Mouse (Mus musculus) forebrain, embryonic 12.5 days (tissue): ENCODE results near the gene Prrg4. TPM values are rescaled to one million over a fixed set of nuclear protein-coding genes. Genes with fewer than 3 reads are reported as not detected.

Source experiments
- ATAC-seq: fragments of 200-750 bp; cut with Nextera tagmentation; 2 replicates; pipeline ENCODE4 v1.8.0; 2017; ENCODE audit warnings: moderate TSS enrichment; ENCODE audit not compliant: low FRiP score
- H3K27ac ChIP-seq: fragments of 300-500 bp; sonication (generic); 2 replicates; pipeline ENCODE4 v1.5.1; 2016; ENCODE audit warnings: mild to moderate bottlenecking
- H3K27me3 ChIP-seq: fragments of 300-500 bp; sonication (generic); 2 replicates; pipeline ENCODE4 v1.6.1; 2016; ENCODE audit warnings: mild to moderate bottlenecking
- H3K36me3 ChIP-seq: fragments of 300-500 bp; sonication (generic); replicated peaks from 2 replicates; pipeline ENCODE4 v1.6.1; 2016; ENCODE audit warnings: mild to moderate bottlenecking
- H3K4me1 ChIP-seq: fragments of 300-500 bp; sonication (generic); 2 replicates; pipeline ENCODE4 v1.6.1; 2016
- H3K4me2 ChIP-seq: fragments of 300-500 bp; sonication (generic); 2 replicates; pipeline ENCODE4 v1.6.1; 2016; ENCODE audit warnings: mild to moderate bottlenecking, moderate library complexity
- H3K4me3 ChIP-seq: fragments of 300-500 bp; sonication (generic); replicated peaks from 2 replicates; pipeline ENCODE4 v1.5.1; 2016; ENCODE audit warnings: mild to moderate bottlenecking
- H3K9ac ChIP-seq: fragments of 300-500 bp; sonication (generic); 2 replicates; pipeline ENCODE4 v1.6.1; 2016; ENCODE audit warnings: mild to moderate bottlenecking
- H3K9me3 ChIP-seq: fragments of 300-500 bp; sonication (generic); 2 replicates; pipeline ENCODE4 v1.6.1; 2016
- WGBS: fragments of 180-500 bp; shearing (Covaris S2); methylation state at CpG from one replicate; pipeline ENCODE4 v1.1.7; 2016; 5-methylcytosine and 5-hydroxymethylcytosine counted together
- polyA plus RNA-seq: library from polyadenylated mRNA; unstranded; fragments of >200 nt; fragmentation: Nextera tagmentation; extraction: Ambion mirVana; gene quantifications from 2 replicates; pipeline ENCODE4 v1.2.1, GENCODE M21; 2016

Gene Prrg4
- polyA plus RNA-seq, 1 experiment from 2014 or later: 0.70 TPM

- H3K27me3 ChIP-seq: peaks cover 6% of the 10 kb centered on the region; the same call in 1 of the 2 replicates
- H3K4me3 ChIP-seq: no peak overlapping the region
- no peak overlapping the region for H3K9ac ChIP-seq
- no peak overlapping the region for H3K27ac ChIP-seq
- WGBS: 17% methylated on average over 3 of the region's 3 CpGs
- ATAC-seq: no peak
- no peak overlapping the region for H3K4me2 ChIP-seq
- H3K36me3 ChIP-seq: no peaks in the 10 kb centered on the region
- no peaks in the 10 kb centered on the region for H3K9me3 ChIP-seq
- H3K4me1 ChIP-seq: peaks cover 3% of the 10 kb centered on the region; the same call in 1 of the 2 replicates
Measured at GRCm38 (mm10) chr2:104855732-104856131, 6.1 kb upstream of the Prrg4 start.

DNA sequence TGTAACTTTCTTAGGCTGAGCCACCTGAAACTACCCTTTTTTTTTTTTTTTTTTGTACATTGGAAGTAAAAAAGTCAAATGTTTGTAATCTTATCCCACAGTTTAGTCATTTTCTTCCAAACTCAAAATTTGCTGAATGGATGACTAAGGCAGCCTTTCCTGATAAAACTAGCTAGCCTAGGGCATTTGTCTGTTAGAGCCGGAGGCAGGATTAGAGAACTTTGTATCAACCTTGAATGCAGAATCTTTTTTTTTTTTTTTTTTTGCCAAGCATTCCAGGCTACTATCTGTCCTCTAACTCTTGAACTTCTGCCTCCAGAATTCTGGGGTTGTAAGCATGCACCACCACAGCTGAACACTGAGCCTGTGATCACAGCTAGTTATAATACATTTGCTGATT is 5.2 kb upstream of the Prrg4 start:
- Histone ChIP-seq H3K4me1 (peaks cover 3% of the 10 kb centered on the region), H3K9me3 (no peaks in the 10 kb centered on the region), H3K4me2 (no peak overlapping the region), H3K36me3 (no peaks in the 10 kb centered on the region), H3K27me3 (peaks cover 6% of the 10 kb centered on the region; the same call in 1 of the 2 replicates), H3K27ac (no peak overlapping the region), H3K9ac (no peak overlapping the region), H3K4me3 (no peak overlapping the region)
- ATAC-seq: no peak
- WGBS: 75% methylated on average over 1 of the region's 1 CpGs

DNA sequence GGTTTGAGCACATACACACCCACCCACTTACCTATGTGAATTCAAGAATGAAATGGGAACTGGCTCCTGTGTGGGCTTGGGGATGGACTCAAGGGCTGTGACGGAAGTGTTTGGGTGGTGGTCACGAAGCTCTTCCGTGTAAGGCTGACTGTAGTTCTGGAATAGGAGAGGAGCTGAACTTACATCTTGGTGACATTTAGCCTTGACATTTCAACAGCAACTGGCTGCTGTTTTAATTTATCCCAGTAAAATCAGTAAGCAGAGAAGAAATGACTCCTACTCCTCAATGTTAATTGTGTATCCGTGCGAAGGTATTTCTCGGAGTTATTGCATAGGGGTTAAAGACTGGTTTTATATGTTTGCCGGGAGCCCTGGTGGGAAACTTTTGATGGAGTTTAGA is 2.9 kb upstream of the Prrg4 start:
- H3K9ac ChIP-seq: no peak overlapping the region

GRCm38 (mm10) chr2:104851686-104852085 is 2.0 kb upstream of the Prrg4 start:
- Histone ChIP-seq H3K4me3 (no peak overlapping the region), H3K27ac (no peak overlapping the region), H3K4me2 (no peak overlapping the region), H3K9ac (no peak overlapping the region), H3K4me1 (peaks cover 12% of the 10 kb centered on the region), H3K36me3 (no peaks in the 10 kb centered on the region), H3K27me3 (peaks cover 27% of the 10 kb centered on the region), H3K9me3 (no peaks in the 10 kb centered on the region)
- 24% methylated on average over 5 of the region's 5 CpGs for WGBS
- ATAC-seq: no peak

More for the DNA sequence above, 2.9 kb upstream of the Prrg4 start:
- 92% methylated on average over 7 of the region's 7 CpGs for WGBS
- Histone ChIP-seq H3K36me3 (no peaks in the 10 kb centered on the region), H3K4me1 (peaks cover 12% of the 10 kb centered on the region), H3K4me2 (no peak overlapping the region), H3K4me3 (no peak overlapping the region), H3K27ac (no peak overlapping the region), H3K27me3 (peaks cover 27% of the 10 kb centered on the region), H3K9me3 (no peaks in the 10 kb centered on the region)
- no peak for ATAC-seq

GRCm38 (mm10) chr2:104849991-104850359 is 299 bp upstream of the Prrg4 start:
- Histone ChIP-seq H3K4me2 (peak overlapping the region; percentile 98), H3K27ac (no peak overlapping the region), H3K9ac (no peak overlapping the region; the same call in 1 of the 2 replicates), H3K9me3 (no peaks in the 10 kb centered on the region), H3K36me3 (no peaks in the 10 kb centered on the region), H3K4me1 (peaks cover 12% of the 10 kb centered on the region), H3K27me3 (peaks cover 27% of the 10 kb centered on the region), H3K4me3 (peak overlapping the region; percentile 57)
- 75% methylated on average over 3 of the region's 3 CpGs for WGBS
- no peak for ATAC-seq

- WGBS: 29% methylated on average over 16 of the region's 16 CpGs
- H3K9ac ChIP-seq: no peak overlapping the region
- H3K4me1 ChIP-seq: peaks cover 12% of the 10 kb centered on the region
- peak overlapping the region; percentile 57 for H3K4me3 ChIP-seq
- no peaks in the 10 kb centered on the region for H3K9me3 ChIP-seq
- H3K36me3 ChIP-seq: no peaks in the 10 kb centered on the region
- peaks cover 27% of the 10 kb centered on the region for H3K27me3 ChIP-seq
- H3K27ac ChIP-seq: no peak overlapping the region
- peak overlapping the region; percentile 98 for H3K4me2 ChIP-seq
- no peak for ATAC-seq
Measured at GRCm38 (mm10) chr2:104848235-104849161, 1.2 kb downstream of the Prrg4 start.

DNA sequence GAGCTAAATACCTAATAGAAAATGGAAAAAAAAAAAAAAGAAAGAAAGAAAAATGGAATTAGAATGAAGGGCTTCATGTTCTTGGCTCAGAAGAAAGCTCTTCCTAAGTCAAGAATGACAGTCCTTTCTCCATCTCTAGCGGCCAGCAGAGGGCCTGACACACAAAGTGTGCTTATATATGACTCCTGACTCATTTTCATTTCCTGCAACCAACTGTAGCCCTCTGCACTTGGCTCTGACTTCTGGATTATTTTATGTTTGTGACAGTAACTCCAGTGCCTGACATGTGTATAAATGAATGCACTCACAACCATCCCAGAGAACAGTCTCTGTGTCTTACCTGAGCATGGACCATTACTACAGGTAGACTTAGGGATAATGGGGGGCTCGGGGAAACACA is 2.0 kb downstream of the Prrg4 start:
- H3K4me3 ChIP-seq: no peak overlapping the region
- WGBS: 53% methylated on average over 2 of the region's 2 CpGs
- ATAC-seq: no peak
- no peaks in the 10 kb centered on the region for H3K36me3 ChIP-seq
- no peak overlapping the region for H3K4me2 ChIP-seq
- H3K9ac ChIP-seq: no peak overlapping the region
- peaks cover 12% of the 10 kb centered on the region for H3K4me1 ChIP-seq
- no peak overlapping the region for H3K27ac ChIP-seq
- H3K27me3 ChIP-seq: peaks cover 27% of the 10 kb centered on the region
- no peaks in the 10 kb centered on the region for H3K9me3 ChIP-seq

DNA sequence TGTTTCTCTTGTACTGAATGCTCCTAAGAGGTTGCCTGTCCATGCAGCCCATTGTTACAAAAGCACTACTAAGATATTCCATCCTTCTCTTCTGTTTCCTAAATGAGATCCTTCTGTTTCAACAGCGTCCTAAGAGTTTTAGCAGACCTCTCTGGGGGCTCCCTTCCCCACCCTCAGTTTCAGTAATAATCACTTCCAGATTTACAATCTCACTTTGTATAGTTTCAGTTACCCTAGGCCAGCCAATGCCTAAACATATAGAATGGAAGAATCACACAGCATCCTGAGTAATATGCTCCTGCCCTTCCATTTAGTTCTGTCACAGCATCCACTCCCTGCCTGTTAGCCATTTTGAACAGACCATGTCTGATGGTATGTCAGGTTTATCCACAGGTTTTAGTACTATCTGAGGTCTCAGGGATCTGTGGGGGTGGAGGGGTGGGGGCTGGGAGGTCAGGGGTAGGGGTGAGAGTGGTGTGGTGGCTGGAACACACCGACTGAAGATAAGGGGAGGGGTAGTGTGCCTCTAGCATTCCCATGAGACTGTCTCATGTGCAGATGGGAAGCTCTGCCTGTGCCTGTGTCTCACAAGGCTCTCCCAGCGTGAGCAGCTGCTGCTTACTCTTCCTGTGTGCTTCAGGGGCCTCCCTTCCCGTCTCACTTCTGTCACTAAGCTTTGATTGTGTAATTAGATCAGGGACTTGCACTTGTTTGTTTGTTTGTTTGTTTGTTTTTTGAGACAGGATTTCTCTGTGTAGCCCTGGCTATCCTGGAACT is 2.9 kb downstream of the Prrg4 start:
- no peaks in the 10 kb centered on the region for H3K36me3 ChIP-seq
- H3K27ac ChIP-seq: no peak overlapping the region
- no peak overlapping the region for H3K4me2 ChIP-seq
- no peaks in the 10 kb centered on the region for H3K9me3 ChIP-seq
- peaks cover 27% of the 10 kb centered on the region for H3K27me3 ChIP-seq
- 52% methylated on average over 4 of the region's 4 CpGs for WGBS
- peaks cover 12% of the 10 kb centered on the region for H3K4me1 ChIP-seq
- no peak for ATAC-seq
- H3K9ac ChIP-seq: no peak overlapping the region
- H3K4me3 ChIP-seq: no peak overlapping the region

DNA sequence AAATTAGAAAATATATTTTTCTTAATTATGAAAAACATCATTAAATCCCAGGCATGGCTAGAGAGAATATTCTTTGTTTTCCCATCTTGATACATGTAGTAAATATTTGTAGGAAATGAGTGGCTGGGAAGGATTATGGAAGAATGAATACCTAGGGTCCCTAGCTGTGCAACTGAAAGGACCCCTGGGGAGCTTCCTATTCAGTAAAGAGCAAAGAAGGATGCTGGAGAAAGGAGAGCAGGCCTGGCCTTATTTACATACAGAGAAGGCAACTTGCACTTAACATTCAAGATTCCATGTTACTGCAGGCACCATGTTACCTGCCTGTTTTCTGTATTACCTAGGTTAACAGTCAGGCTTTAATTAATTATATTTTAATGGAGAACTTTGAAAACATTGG is 7.1 kb downstream of the Prrg4 start:
- no peaks in the 10 kb centered on the region for H3K27me3 ChIP-seq
- no peak overlapping the region for H3K9ac ChIP-seq
- no peak overlapping the region for H3K4me2 ChIP-seq
- no peak for ATAC-seq
- no peak overlapping the region for H3K4me3 ChIP-seq
- no peaks in the 10 kb centered on the region for H3K36me3 ChIP-seq
- H3K9me3 ChIP-seq: no peaks in the 10 kb centered on the region
- no peak overlapping the region for H3K27ac ChIP-seq
- no peaks in the 10 kb centered on the region for H3K4me1 ChIP-seq

DNA sequence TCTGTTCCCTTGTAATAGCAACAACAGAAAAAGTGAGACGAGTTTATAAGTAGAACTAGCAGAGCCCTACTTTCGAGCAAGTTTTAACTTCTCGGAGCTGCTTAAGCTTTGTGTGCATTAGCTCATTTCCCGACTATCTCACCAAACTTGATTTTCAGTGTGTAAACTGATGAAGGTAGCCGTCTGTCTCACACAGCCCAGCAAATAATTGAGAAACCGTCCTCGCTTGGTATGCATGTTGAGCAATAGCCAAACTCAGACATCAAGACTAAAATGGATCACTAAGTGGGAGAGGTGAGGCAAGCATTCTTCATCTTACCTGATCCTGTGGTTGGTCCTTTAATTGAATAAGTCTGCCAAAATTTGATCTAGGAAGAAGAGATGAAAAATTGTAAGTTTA is 7.9 kb downstream of the Prrg4 start:
- 86% methylated on average over 7 of the region's 7 CpGs for WGBS
- Histone ChIP-seq H3K27me3 (no peaks in the 10 kb centered on the region), H3K9me3 (no peaks in the 10 kb centered on the region), H3K4me1 (no peaks in the 10 kb centered on the region), H3K4me3 (no peak overlapping the region), H3K36me3 (no peaks in the 10 kb centered on the region), H3K9ac (no peak overlapping the region), H3K4me2 (no peak overlapping the region), H3K27ac (no peak overlapping the region)
- ATAC-seq: no peak

DNA sequence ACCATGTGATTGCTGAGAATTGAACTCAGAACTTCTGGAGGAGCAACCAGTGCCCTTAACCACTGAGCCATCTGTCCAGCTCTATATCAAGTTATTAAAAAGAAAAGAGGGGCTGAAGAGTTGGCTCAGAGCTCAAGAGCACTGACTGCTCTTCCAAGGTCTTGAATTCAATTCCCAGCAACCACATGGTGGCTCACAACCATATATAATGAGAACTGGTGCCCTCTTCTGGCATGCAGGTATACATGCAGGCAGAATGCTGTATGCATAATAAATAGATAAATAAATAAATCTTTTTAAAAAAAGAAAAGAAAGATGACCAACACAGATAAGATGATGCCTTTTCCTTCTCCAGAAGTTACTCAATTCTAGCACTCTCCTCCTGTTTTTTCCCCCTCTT is 8.7 kb downstream of the Prrg4 start:
- Histone ChIP-seq H3K9ac (no peak overlapping the region), H3K4me2 (no peak overlapping the region), H3K27me3 (no peaks in the 10 kb centered on the region), H3K9me3 (no peaks in the 10 kb centered on the region), H3K27ac (no peak overlapping the region), H3K4me3 (no peak overlapping the region), H3K4me1 (no peaks in the 10 kb centered on the region), H3K36me3 (no peaks in the 10 kb centered on the region)
- ATAC-seq: no peak

GRCm38 (mm10) chr2:104832486-104832885 is 17.2 kb downstream of the Prrg4 start:
- WGBS: 85% methylated on average over 2 of the region's 2 CpGs
- no peak overlapping the region for H3K9ac ChIP-seq

More at GRCm38 (mm10) chr2:104832486-104832885, 17.2 kb downstream of the Prrg4 start:
- no peak overlapping the region for H3K27ac ChIP-seq
- H3K36me3 ChIP-seq: no peaks in the 10 kb centered on the region
- no peak overlapping the region for H3K4me2 ChIP-seq
- no peak overlapping the region for H3K4me3 ChIP-seq
- H3K4me1 ChIP-seq: no peaks in the 10 kb centered on the region
- ATAC-seq: no peak
- no peaks in the 10 kb centered on the region for H3K9me3 ChIP-seq
- H3K27me3 ChIP-seq: no peaks in the 10 kb centered on the region
